Mouse (Mus musculus): ENCODE results near the gene Gm28042.

Gm28042 gene

DNA sequence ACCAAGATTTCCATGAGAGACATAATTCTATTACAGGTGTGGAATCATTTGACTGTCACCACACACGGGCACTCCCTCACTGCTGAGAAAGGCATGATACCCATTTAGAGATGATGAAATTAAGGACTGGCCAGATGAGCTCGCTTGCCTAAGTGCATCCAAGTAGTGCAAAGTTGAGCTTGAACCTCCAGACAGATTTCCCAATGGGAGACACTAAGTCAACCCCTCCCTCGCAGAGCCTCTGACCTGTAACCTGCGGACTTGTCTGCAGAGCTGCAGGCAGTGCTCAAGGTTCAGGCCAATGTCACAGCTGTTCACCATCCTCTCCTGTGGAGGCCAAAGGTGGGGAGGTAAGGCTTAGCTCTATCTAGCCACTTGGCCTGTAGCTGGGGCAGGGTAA is 31.5 kb downstream of the Gm28042 start:
- intact Hi-C loops (cut with DNase I): no loop called here

DNA sequence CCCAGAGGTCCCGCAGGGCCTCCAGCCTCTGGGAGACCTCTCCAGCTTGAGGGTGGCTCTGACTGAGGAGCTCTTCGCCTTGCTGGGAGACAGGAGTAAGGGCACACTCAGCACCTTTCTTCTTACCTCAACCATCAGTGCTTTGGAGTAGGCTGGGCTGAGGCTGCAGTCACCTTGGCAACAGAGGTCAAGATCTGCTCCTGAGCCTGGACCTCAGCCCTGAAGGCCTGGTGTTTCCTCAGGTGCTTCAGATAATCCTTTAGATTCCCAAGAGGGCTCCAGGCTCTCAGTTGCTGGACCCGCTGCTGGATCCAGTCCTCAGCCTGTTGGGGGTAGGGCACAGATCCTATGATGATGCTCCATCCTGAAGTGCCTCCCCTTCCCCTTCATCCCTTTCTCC is 32.2 kb downstream of the Gm28042 start:
- intact Hi-C loops (cut with DNase I): no loop called here

DNA sequence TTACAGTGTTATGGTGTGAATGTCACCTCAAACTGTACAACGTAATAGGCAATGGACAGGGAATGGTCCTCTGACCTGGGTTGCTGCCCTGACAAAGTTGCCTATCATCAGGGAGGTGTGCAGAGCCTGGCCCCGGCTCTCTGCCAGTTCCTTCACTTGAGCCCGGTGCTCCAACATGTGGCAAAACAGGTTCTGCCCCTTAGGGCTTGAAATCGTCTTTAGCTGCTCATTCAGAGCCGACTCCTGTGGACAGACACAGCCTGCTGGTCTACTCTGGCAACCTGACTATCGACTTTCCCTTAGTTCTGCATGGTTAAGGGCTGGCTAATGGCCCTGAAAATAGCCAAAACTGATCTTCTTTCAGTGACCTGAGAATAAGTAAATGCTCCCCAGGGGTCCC is 32.9 kb downstream of the Gm28042 start:
- intact Hi-C loops (cut with DNase I): no loop called here

DNA sequence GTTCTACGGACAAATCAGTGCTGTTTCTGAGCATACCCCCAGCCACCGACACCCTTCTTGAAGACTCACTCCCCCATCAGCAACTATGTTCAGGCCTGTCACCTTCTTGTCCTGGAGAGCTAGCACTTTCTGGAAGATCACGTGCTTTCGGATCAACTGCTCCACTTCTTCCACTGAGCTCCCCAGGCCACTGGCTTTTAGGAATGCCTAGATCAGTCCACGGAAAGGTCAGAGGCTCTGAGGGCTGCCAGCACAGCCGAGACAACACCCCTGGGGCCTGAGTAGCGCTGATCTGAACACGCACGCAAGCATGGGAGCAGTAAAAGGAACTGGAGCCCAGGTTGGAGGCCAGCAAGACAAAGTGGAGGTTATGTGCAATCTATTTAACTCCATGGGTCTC is 33.4 kb downstream of the Gm28042 start:
- intact Hi-C loops (cut with DNase I): no loop called here

DNA sequence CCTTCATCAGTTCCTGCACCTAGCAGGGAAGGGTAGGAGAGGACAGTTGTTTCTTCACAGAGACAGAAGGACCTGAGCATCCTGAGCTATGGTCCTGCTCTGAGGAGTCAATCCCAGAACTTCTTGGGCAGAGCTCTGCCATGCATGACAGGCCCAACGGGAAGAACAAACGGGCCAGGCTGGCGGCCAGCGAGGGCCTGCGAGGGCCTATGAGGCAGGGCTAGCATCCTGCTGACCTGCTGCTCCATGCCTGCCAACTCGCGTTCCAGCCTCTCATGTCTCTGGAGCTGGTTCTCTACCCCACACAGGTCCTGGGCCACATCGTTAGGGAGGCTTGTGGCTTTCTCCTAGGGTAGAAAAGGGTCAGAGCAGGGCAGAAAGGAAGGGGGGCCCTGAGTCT is 35.0 kb downstream of the Gm28042 start:
- intact Hi-C loops (cut with DNase I): no loop called here

DNA sequence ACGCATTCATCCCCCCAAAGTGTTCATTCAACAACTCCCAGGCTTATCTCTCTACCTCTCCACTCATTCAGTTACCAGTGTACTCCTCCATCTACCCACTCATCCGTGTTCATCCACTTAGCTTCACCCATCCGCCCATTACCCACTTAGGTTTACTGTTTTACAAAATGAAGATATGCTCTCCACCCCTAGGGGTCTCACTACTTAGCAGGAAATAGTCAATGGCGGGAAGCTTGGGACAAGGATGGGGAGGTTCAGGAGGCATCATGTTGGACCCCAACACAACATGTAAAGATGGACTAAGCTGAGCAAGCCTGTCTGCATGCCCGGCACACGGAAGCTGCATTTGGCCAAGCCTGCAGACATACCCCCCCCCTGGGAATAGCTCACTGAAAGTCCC is 37.3 kb downstream of the Gm28042 start:
- intact Hi-C loops (cut with DNase I): no loop called here

DNA sequence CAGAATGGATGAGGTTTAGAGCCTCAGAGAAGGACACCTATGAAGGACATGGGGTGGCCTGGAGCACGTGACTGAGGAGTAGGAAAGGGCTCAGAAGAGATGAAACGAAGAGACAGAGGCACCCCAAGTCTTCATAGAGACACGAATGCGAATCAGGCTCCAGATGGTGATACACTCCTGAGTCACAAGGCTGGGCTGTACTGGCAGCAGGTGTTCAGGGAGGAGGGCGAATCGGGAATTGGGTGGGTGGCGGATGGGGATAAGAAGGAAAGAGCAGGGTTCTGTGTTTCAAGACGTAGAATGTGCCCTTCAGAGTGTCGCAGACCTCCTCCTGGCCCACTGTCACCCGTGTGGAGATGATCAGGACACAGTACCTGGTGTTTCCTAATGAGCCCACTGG is 38.0 kb downstream of the Gm28042 start:
- intact Hi-C loops (cut with DNase I): no loop called here

DNA sequence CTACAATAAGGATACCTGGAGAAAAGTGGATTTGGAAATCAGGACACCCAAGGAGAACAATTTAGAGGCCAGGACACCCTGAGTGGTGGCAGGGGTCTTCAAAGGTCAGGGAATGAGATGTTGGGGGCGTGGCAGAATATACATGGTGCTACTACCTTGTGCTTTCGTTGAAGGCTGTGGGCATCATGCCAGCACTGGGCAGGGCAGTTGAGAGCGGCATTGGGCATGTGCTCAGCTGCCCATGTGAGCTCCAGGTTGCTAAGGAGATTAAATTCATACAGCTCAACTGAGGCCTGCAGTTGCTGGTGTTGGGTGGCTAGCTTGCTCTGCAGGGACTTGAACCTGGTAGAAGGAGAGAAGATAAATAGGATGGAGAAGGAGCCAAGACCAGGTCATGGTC is 38.9 kb downstream of the Gm28042 start:
- intact Hi-C loops (cut with DNase I): no loop called here

DNA sequence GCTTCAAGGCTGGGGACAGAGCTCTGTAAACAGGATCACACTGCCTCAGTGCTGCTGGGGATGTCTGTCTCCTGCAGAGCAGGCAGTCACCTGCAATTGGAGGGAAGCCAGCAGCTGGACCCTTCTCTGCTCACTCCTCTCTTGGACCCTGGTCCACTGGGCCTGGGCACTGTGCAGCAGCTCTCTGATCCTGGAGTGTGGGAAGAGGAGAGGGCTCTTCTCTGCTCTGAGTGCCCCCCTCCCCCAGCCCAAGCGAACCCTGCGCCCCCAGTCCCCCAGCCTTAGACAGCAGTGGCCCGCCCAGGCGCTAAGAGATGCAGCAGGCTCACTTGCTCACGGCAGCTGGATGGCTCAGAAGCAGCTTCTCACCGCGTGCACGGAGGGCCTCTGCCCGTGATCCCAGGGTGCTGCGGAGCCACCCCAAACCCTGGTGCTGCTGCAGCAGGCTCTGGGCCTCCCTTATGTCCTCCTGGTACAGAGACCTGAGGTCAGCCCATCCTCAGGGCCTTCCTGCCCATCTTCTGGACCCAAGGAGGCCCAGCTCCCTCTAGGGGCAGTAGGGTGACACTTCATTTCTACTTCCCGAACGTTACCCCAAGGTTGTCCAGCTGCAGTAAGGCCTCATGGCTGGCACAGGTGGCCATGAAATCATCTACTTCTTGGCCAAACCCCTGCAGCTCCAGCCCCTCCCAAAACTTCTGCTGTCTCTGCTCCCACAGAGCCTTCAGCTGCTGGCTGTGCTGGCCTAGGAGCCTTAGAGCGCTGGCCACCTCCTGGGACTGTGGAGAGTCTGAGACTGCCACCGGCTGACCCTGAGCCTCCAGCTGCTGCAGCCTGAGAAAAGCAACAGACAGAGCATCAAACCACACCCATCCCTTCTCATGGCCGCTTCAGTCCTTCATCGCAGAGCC is 41.5 kb downstream of the Gm28042 start:
- intact Hi-C loops (cut with DNase I): no loop called here

DNA sequence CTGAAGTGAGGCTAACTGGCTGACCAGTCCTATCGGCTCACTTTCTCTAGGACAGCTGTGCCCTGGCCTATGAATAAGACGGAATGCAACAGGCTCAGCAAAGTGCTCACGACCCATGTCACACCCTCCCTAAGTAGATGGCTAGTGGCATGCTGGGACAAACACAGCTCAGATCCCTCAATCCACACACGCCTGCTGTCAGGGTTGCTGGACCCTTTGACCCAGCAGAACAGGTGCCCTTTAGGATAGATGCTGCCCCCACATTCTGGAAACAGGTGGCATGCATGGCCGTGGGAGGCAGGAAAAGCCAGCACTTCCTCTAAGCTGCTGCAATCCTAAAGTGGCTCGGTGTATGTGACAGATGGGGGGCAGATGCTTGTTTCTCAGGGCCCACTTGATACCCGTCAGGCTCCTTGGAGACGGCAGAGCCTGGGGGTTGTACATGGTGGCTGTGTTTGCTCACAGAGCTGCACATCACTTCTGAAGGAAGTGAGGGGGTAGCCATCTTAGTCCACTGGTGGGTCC is 42.2 kb downstream of the Gm28042 start:
- intact Hi-C loops (cut with DNase I): no loop called here

DNA sequence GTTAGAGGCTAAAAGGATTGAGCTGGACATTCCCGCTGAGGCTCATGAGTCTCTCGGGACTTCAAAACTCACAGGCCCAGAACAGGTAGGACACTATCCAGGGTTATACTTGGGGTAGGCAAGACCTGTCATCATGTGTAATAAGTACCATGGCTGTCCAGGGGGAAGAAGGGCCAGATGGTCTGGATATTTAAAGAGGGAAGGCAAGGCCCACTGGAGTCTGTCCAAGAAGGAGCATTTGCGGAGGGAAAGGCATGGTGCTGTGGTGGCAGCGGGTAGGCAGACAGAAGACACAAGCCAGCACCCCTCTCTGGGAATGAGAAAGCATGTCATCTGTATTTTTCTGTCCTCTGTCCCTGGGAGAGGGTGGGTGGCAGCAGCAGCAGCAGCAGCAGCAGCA is 46.8 kb downstream of the Gm28042 start:
- intact Hi-C loops (cut with DNase I): loop anchor here (10.0 kb wide), 1 partner anchor 99 kb away; the partner anchor contains the start of gene Mapkbp1

DNA sequence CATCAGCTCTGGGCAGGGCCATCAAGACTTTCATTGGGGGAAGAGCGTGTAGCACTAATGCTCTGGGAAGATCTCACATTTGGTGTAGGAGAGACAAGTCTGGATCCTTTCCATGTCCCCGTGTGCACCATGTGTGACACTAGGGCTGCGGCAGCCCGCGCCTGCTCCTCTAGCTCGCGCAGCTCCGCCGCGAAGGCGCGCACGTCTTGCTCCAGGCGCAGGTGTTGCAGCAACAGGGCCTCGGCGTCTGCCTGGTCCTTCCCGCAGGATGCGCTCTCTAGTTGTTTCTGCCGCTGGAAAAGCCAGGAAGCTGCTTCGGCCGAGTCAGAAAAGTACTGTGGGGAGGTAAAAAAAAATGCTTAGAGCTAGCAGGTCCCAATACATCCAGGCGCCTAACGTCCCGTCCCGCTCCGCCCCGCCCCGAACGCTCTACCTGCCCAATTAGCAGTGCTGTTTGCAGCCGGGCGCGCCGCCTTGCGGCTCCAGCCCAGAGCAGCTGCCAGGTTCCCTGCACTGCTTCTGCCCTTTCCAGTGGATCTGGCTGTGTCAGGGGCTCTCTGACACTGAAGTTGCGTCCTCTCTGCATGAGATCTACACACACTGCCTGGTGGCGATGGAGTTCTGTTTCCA is 48.9 kb downstream of the Gm28042 start:
- intact Hi-C loops (cut with DNase I): loop anchor here (10.0 kb wide), 1 partner anchor 101 kb away; the partner anchor contains the start of gene Mapkbp1

DNA sequence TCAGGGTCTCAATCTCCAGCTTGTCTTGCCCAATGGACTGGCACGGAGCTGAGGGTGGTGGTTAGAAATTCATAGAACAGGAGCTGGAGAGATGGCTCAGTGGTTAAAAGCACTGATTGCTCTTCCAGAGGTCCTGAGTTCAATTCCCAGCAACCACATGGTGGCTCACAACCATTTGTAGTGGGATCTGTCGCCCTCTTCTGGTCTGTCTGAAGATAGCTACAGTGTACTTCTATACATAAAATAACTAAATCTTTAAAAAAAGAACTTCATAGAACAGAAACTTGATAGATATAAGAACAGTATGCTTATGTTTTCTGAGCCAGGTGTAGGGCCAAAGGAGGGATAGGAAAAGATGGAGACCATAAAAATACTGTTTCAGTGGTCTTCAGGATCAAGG is 55.1 kb downstream of the Gm28042 start:
- intact Hi-C loops (cut with DNase I): loop anchor here (10.0 kb wide), 1 partner anchor 182 kb away; no protein-coding TSS in a partner anchor

DNA sequence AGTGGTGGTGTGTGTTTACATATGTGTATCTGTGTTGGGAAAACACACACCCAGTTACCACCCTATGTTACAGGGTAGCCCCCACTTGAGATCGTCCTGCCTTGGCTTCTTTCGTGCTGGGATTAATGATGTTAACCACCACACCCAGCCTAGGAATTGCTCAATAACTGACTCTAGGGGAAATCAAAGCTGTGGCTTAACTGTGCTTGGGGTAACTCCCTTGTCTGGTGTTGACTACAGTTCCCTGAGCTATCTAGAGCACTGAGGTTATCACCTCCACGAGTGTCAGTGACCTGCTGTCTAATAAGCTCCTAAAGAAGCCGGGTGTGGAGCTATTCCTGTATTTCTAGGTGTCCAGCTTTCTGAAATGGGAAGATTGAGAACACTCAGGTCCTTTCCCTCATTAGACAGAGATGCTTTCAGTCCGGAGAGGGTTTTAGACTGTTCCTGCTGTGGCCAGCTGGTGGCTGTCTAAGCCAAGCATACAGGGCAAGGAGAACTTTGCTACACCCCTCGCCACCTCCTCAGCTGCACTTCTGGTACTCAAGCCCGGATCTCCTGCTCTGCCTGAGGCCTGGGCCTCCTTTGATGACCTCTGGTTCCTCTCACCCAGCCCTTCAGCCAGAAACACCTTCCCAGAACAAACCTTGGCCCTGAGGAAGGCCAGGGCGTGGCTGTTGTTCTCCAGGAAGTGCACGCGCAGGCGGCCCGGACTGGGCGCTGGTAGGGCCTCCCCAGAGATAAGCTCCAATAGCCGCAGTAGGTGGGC is 57.5 kb downstream of the Gm28042 start:
- intact Hi-C loops (cut with DNase I): loop anchor here (2.0 to 10.0 kb wide), 2 partner anchors 84 to 180 kb away; no protein-coding TSS in a partner anchor

DNA sequence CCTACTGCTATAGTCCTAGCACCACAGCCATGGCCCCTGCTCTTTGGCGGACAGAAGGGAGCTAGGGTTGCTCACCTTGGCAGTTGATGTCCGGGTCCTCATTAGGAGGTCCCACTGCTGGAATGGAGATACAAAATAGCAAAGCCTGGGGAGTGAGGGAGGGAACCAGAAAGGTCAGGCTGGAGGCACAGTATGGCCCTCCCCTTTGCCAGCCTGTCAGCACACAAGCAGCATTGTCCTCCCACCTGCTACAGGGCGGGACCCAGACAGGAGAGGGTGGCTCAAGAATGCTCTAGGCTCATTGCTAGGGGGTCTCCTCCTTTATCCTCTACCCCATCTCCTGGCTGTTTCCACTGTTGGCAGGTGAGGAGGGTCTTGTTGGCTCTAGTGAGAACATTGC is 58.7 kb downstream of the Gm28042 start:
- intact Hi-C loops (cut with DNase I): loop anchor here (10.0 kb wide), 1 partner anchor 179 kb away; no protein-coding TSS in a partner anchor

DNA sequence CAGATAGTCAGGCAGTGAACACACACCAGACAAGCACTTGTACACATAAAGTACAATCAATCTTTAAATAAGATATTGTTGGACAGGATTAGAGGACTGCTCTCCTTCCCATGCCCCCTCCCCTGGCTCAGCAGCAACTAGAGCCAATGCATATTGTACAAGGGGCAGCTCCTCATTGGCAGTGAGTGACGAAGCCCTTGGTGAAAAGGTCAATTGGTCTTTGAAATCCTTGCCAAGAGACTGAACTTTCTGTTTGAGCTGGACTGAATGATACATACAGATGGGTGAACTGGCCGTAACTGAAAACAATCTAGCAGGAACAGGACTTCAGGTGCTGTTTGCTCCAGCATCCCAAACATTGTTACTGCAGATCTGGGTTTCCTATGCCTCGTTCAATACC is 60.1 kb downstream of the Gm28042 start:
- intact Hi-C loops (cut with DNase I): loop anchor here (10.0 kb wide), 1 partner anchor 177 kb away; no protein-coding TSS in a partner anchor

DNA sequence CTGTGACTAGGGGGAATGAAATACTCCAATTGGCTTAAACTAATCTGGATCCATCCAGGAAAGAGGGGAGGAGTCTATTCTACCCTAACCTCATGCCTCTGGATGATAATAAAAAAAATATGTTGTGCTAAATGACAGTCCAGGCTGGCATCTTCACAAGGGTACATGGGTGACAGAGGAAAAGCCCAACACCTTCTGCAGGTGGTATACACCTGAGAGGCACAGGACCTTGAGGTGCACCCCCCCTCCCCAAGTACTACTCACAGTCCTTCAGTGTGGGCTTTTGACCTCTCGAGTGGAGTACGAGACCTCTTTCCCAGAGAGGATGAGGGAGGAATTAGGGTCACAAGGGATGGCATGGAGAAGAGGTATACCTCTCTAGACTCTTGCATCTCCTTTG is 60.6 kb downstream of the Gm28042 start:
- intact Hi-C loops (cut with DNase I): loop anchor here (10.0 kb wide), 1 partner anchor 177 kb away; no protein-coding TSS in a partner anchor

DNA sequence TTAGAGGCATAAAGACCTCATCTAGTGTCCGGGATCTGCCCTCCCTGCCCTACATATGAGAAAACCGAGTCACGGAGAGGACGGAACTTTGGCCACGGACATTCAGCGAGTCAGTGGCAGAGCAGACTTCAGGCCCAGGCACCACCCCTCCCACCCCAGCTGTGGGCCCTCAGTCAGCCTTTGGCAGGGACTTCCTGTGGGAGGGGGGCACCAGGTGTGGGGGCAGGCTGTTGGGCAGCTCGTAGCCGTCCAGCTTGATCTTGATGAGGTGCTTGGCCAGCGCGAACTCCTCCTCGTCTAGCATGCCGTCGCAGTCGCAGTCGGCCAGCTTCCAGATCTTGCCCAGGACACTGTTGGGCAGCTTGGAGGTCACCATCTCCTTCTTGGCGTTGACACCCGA is 63.7 kb downstream of the Gm28042 start:
- intact Hi-C loops (cut with DNase I): no loop called here

Data from adrenal gland (tissue).